Mouse (Mus musculus): Measurements from ENCODE around the gene Gbp2b. TPM values are rescaled to one million over a fixed set of nuclear protein-coding genes. Genes with fewer than 3 reads are reported as not detected.

The Gbp2b gene
- 0.21 and 0.47 TPM in 2 replicates for polyA plus RNA-seq (2012; ENCODE audit: low replicate concordance)

GRCm38 (mm10) chr3:142594547-142594946 is at the start of gene Gbp2b:
Gbp2b (plus strand) TSS chr3:142594847.

DNA sequence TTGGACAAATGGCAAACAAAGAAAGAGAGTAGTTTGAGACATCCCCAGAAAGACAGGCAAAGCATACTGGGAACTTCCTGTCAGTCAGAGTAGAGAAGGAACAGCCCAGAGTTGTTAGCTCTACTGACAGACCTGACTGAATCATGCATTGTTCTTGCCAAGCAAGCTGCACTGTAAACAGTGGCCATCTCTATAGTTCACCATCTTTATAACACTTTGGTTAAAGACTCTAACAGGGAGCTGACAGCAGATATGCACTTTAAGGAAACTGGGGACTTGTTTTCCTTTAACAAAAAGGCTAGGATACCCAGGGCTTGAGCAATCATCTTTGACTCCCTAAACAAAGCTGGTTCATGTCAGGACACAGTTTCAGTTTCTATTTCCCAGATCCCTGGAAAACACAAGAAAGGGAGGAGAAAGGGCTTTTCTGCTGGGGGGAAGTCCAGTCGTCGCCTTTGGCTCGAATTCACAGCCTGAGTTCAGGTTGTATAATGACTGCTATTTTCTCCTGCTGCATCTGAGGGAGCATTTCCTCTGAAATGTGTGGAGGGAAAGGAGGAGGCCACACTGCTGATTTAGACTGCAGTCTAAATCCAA is 34.9 kb upstream of the Gbp2b start, which contains the start of gene Gbp3:
Gene Gbp3 (plus strand): TSS at position 395 of the 597 bp plus-strand sequence.

DNA sequence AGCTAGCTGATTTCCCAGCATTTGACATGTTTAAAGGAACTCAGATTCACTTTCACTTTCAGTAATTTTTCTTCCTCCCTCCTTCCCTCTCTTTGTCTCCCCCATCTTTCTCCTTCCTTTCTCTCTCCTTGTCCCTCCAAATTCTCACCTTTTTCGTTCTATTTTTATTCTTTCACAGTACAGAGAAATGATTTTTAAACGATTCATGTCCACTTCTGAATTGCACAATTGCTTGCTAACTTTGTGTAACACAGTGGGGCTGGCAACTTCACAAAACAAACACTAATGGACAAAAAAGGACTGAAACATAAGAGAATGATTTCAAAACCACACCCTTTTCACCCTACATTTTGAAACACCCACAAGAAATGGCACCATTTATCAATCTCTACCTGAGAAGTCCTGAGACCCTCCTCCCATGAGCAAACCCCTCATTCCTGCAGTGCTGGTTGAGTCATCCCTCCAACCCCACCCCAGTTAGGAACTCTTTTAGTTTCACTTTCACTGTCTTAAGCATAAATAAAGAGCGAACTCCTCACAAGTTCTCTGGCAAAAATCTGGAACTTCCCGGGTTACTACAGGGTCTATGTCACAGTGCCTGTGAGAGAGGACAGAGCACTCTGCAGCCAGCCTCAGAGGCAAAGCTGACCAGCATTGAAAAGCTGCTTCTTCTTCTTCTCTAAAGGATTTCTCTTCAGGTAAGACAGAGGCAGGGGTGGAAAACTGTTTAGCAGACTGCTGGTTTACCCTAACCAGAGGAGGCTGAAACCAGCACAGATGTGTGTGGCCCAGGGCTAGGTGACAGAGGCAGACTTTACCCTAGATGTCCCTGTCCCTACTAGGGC is 25.7 kb downstream of the Gbp2b start, which contains the start of gene Gbp2:
Gene Gbp2 (plus strand): TSS at position 492 of the 845 bp plus-strand sequence.

Other genes with a start within 250 kb of the Gbp2b start
- 31.9 and 46.2 TPM in 2 replicates for gene Pdlim5, start 199.2 kb upstream of the Gbp2b start, polyA plus RNA-seq (2012; ENCODE audit: low replicate concordance)
- gene Gbp5, start 100.9 kb upstream of the Gbp2b start, polyA plus RNA-seq (2012; ENCODE audit: low replicate concordance) = 0.56 and 0.68 TPM in 2 replicates
- 1.9 and 3.7 TPM in 2 replicates for gene Gbp7, start 64.5 kb upstream of the Gbp2b start, polyA plus RNA-seq (2012; ENCODE audit: low replicate concordance)
- gene Gbp3, start 34.8 kb upstream of the Gbp2b start, polyA plus RNA-seq (2012; ENCODE audit: low replicate concordance) = 0.36 and 0.38 TPM in 2 replicates
- 0.52 and 1.3 TPM in 2 replicates for gene Gbp2, start 25.8 kb downstream of the Gbp2b start, polyA plus RNA-seq (2012; ENCODE audit: low replicate concordance)
- gene Kyat3, start 106.2 kb downstream of the Gbp2b start, polyA plus RNA-seq (2012; ENCODE audit: low replicate concordance) = 0.41 and 1.4 TPM in 2 replicates
- gene Gtf2b, start 170.2 kb downstream of the Gbp2b start, polyA plus RNA-seq (2012; ENCODE audit: low replicate concordance) = 0.57 and 2.6 TPM in 2 replicates

Data from leukemia stem cell, adult 10-12 weeks (primary cell).